Mouse (Mus musculus): ENCODE data around the gene Acsl4. TPM values are rescaled to one million over a fixed set of nuclear protein-coding genes. Genes with fewer than 3 reads are reported as not detected.

Acsl4 gene
- polyA plus RNA-seq, 1 experiment from 2014 or later, result 13.5 TPM

DNA sequence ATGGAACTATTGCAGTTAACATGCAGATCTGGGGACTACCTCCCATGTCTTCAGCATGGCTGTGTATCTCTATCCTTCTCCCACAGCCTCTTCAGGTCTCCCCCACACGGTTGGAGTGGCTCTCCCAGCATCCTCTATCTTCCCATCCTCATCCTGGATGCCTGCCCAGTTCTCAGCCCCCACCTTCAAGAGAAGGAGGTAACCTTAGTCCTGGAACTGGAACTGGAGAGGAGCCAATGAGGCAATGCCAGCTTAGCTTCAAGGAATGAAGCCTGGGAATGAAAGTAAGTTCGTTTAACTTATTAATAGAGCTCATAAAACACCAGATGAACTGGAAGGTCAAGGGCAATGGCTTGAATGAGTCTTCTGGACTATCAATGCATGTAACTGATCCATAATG lies 86.9 kb downstream of the Acsl4 start:
- no peak for ATAC-seq (replicated peaks; ENCODE audit: extremely low read depth, insufficient read depth, low FRiP score)
- Histone ChIP-seq H3K9ac (ENCODE audit: low read length) (no peak overlapping the region), H3K4me2 (ENCODE audit: low read depth, low read length) (no peak overlapping the region)

DNA sequence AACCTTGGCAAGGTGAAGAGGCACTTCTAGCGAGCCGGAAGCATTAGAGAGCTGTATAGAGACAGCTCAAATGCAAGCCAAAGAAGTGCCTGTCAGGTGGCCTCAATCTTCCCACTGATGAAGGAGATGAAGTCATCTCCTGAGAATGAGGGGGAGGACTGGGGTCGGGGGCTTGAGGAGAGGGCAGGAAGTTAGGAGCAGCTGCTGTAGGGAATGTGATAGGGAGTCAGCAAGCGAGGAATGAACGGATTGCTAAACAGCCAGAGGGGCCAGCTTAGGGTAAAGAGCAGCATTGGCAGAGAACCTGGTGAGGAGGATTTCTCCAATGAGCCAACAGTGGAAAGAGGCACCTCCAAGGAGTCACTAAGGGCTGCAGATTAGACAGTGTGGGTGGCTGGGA lies 104.4 kb downstream of the Acsl4 start:
- ATAC-seq (replicated peaks; ENCODE audit: extremely low read depth, insufficient read depth, low FRiP score), result no peak; the same call in 1 of the 2 replicates
- Histone ChIP-seq H3K4me3 (ENCODE audit: low read length) (no peak overlapping the region), H3K27me3 (ENCODE audit: control insufficient read depth, insufficient read depth, low read length) (no peaks in the 10 kb centered on the region; the same call in 1 of the 2 replicates), H3K9me3 (replicated peaks; ENCODE audit: control insufficient read depth, low read length) (no peaks in the 10 kb centered on the region), H3K27ac (ENCODE audit: low read length) (no peak overlapping the region), H3K36me3 (ENCODE audit: control insufficient read depth, insufficient read depth) (no peaks in the 10 kb centered on the region), H3K4me2 (ENCODE audit: low read depth, low read length) (no peak overlapping the region), H3K4me1 (ENCODE audit: control insufficient read depth, insufficient read depth, low read length) (no peaks in the 10 kb centered on the region; the same call in 1 of the 2 replicates), H3K9ac (ENCODE audit: low read length) (no peak overlapping the region)
- 27% methylated on average over 5 of the region's 5 CpGs for WGBS

More for the DNA sequence above, 86.9 kb downstream of the Acsl4 start:
- Histone ChIP-seq H3K9me3 (replicated peaks; ENCODE audit: control insufficient read depth, low read length) (no peaks in the 10 kb centered on the region), H3K27me3 (ENCODE audit: control insufficient read depth, insufficient read depth, low read length) (peaks cover 7% of the 10 kb centered on the region; the same call in 1 of the 2 replicates), H3K36me3 (ENCODE audit: control insufficient read depth, insufficient read depth) (no peaks in the 10 kb centered on the region), H3K27ac (ENCODE audit: low read length) (no peak overlapping the region), H3K4me1 (ENCODE audit: control insufficient read depth, insufficient read depth, low read length) (no peaks in the 10 kb centered on the region), H3K4me3 (ENCODE audit: low read length) (no peak overlapping the region)
- 29% methylated on average over 2 of the region's 2 CpGs for WGBS

DNA sequence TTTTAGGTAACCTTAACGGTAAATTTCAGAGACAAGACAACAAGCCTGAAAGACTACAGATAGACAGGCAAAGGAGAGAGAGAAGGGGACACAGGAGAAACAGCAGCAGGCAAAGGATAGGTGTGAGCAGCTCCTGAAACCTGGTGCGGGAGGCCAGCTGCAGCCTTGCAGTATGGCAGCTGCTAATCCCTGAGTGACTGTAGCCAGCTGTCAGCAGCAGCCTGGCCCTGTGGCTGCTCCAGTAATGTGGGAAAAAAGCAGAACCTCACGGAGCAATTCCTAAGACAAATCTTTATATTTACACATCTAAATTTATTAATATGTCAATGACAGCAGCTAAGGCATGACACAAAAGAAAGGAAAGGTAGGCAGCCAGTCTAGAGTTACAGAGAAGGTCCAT lies 113.8 kb downstream of the Acsl4 start:
- 31% methylated on average over 3 of the region's 3 CpGs for WGBS
- no peak for ATAC-seq (replicated peaks; ENCODE audit: extremely low read depth, insufficient read depth, low FRiP score)
- Histone ChIP-seq H3K9me3 (replicated peaks; ENCODE audit: control insufficient read depth, low read length) (no peaks in the 10 kb centered on the region), H3K27ac (ENCODE audit: low read length) (no peak overlapping the region), H3K4me3 (ENCODE audit: low read length) (no peak overlapping the region), H3K4me2 (ENCODE audit: low read depth, low read length) (no peak overlapping the region), H3K36me3 (ENCODE audit: control insufficient read depth, insufficient read depth) (no peaks in the 10 kb centered on the region), H3K27me3 (ENCODE audit: control insufficient read depth, insufficient read depth, low read length) (no peaks in the 10 kb centered on the region), H3K9ac (ENCODE audit: low read length) (no peak overlapping the region), H3K4me1 (ENCODE audit: control insufficient read depth, insufficient read depth, low read length) (no peaks in the 10 kb centered on the region)

DNA sequence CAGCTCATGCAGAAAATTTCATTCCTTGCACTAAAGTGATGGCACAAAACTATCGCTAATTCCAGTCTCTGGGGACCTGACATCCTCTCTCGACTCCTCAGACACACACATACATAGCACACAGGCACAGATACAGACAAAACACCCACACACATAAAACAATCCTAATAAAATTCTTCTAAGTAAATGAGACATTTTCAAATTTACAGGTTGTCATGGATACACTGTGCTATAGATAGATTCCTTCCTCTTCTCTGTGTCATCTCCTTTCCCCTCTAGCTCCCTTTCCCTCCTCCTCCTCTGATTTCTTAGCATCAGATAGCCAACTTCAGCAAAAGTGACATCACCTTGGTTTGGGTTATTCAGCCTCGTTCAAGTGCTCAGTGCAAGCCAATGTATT lies 114.3 kb downstream of the Acsl4 start:
- ATAC-seq (replicated peaks; ENCODE audit: extremely low read depth, insufficient read depth, low FRiP score), result no peak
- no peak overlapping the region for H3K27ac ChIP-seq (ENCODE audit: low read length)
- no peak overlapping the region for H3K9ac ChIP-seq (ENCODE audit: low read length)
- H3K9me3 ChIP-seq (replicated peaks; ENCODE audit: control insufficient read depth, low read length), result no peaks in the 10 kb centered on the region
- no peaks in the 10 kb centered on the region for H3K27me3 ChIP-seq (ENCODE audit: control insufficient read depth, insufficient read depth, low read length)
- no peaks in the 10 kb centered on the region for H3K36me3 ChIP-seq (ENCODE audit: control insufficient read depth, insufficient read depth)
- H3K4me1 ChIP-seq (ENCODE audit: control insufficient read depth, insufficient read depth, low read length), result no peaks in the 10 kb centered on the region
- H3K4me2 ChIP-seq (ENCODE audit: low read depth, low read length), result no peak overlapping the region
- no peak overlapping the region for H3K4me3 ChIP-seq (ENCODE audit: low read length)
- WGBS, result 57% methylated on average over 3 of the region's 3 CpGs

Other genes starting within 250 kb of the Acsl4 start
- not detected in 2 replicates for gene Gucy2f, start 193.6 kb downstream of the Acsl4 start, polyA plus RNA-seq (2015; fragmentation: Nextera tagmentation; extraction: Ambion mirVana)
- 10.3 and 12.3 TPM in 2 replicates for gene Nxt2, start 163.8 kb downstream of the Acsl4 start, polyA plus RNA-seq (2015; fragmentation: Nextera tagmentation; extraction: Ambion mirVana)
- 12.5 TPM in 2 replicates for gene Kcne1l, start 84.2 kb downstream of the Acsl4 start, polyA plus RNA-seq (2015; fragmentation: Nextera tagmentation; extraction: Ambion mirVana)

All from heart, embryonic 16.5 days (tissue).